Mouse (Mus musculus): ENCODE data around the gene Gm49322. TPM values are rescaled to one million over a fixed set of nuclear protein-coding genes. Genes with fewer than 3 reads are reported as not detected.

Gene Gm49322
- polyA plus RNA-seq, 1 experiment from 2014 or later, result 2.3 TPM

DNA sequence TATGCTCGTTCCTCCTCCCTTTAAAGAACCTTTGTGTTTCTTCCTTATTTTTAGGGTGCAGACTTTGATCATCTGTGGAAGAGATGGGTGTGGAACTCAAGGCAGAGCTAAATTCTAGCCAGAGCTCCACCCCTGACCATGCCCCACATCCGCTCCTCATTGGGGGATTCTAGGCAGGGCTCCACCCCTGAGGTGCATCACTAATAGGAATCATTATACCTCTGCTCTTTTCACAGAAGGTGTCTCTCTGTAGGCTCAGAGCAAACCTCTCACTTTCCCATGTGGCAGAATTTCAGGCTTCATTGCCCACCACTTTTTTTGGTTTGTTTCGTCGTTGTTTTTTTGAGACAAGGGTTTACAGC lies 53.0 kb downstream of the Gm49322 start:
- Histone ChIP-seq H3K9me3 (ENCODE audit: control insufficient read depth) (no peaks in the 10 kb centered on the region), H3K4me1 (replicated peaks; ENCODE audit: control insufficient read depth, insufficient read depth, low read length) (peaks cover 13% of the 10 kb centered on the region; the same call in 1 of the 2 replicates), H3K27me3 (replicated peaks; ENCODE audit: control insufficient read depth, insufficient read depth, low read length) (no peaks in the 10 kb centered on the region), H3K27ac (ENCODE audit: low read depth, low read length) (peak overlapping the region; percentile 9; the same call in 1 of the 2 replicates), H3K4me3 (ENCODE audit: low read depth, low read length) (no peak overlapping the region), H3K9ac (ENCODE audit: low read depth, low read length) (no peak overlapping the region), H3K36me3 (ENCODE audit: control insufficient read depth, insufficient read depth) (no peaks in the 10 kb centered on the region), H3K4me2 (replicated peaks; ENCODE audit: low read depth) (peak overlapping the region; percentile 52)
- no peak; the same call in 1 of the 2 replicates for ATAC-seq
- TF ChIP-seq CTCF (IDR thresholded peaks at IDR 0.05; ENCODE audit: low read depth), result no peak
- WGBS, result 41% methylated on average over 4 of the region's 4 CpGs

- Histone ChIP-seq H3K36me3 (ENCODE audit: control insufficient read depth, insufficient read depth) (no peaks in the 10 kb centered on the region), H3K9ac (ENCODE audit: low read depth, low read length) (no peak overlapping the region), H3K4me1 (replicated peaks; ENCODE audit: control insufficient read depth, insufficient read depth, low read length) (peaks cover 13% of the 10 kb centered on the region; the same call in 1 of the 2 replicates), H3K27me3 (replicated peaks; ENCODE audit: control insufficient read depth, insufficient read depth, low read length) (no peaks in the 10 kb centered on the region), H3K4me3 (ENCODE audit: low read depth, low read length) (0 out of 2 replicates have a peak overlapping the region, but pooled peaks have one; percentile 17), H3K4me2 (replicated peaks; ENCODE audit: low read depth) (peak overlapping the region; percentile 52), H3K9me3 (ENCODE audit: control insufficient read depth) (no peaks in the 10 kb centered on the region), H3K27ac (ENCODE audit: low read depth, low read length) (peak overlapping the region; percentile 9; the same call in 1 of the 2 replicates)
- no peak for ATAC-seq
- 10% methylated on average over 10 of the region's 10 CpGs for WGBS
- TF ChIP-seq CTCF (IDR thresholded peaks at IDR 0.05; ENCODE audit: low read depth), result peak; percentile 78
These were observed 53.4 kb downstream of the Gm49322 start for GRCm38 (mm10) chr10:80659213-80659612.

- H3K27ac ChIP-seq (ENCODE audit: low read depth, low read length), result no peak overlapping the region
- peaks cover 7% of the 10 kb centered on the region; the same call in 1 of the 2 replicates for H3K4me1 ChIP-seq (replicated peaks; ENCODE audit: control insufficient read depth, insufficient read depth, low read length)
- peak; percentile 80 for TF ChIP-seq CTCF (IDR thresholded peaks at IDR 0.05; ENCODE audit: low read depth)
- H3K4me2 ChIP-seq (replicated peaks; ENCODE audit: low read depth), result no peak overlapping the region
- peaks cover 3% of the 10 kb centered on the region; the same call in 1 of the 2 replicates for H3K36me3 ChIP-seq (ENCODE audit: control insufficient read depth, insufficient read depth)
- H3K4me3 ChIP-seq (ENCODE audit: low read depth, low read length), result no peak overlapping the region
- ATAC-seq, result no peak
- H3K9me3 ChIP-seq (ENCODE audit: control insufficient read depth), result no peaks in the 10 kb centered on the region
- H3K27me3 ChIP-seq (replicated peaks; ENCODE audit: control insufficient read depth, insufficient read depth, low read length), result no peaks in the 10 kb centered on the region
- H3K9ac ChIP-seq (ENCODE audit: low read depth, low read length), result no peak overlapping the region
- 39% methylated on average over 5 of the region's 5 CpGs for WGBS
These were observed 55.3 kb downstream of the Gm49322 start for GRCm38 (mm10) chr10:80661149-80661548.

DNA sequence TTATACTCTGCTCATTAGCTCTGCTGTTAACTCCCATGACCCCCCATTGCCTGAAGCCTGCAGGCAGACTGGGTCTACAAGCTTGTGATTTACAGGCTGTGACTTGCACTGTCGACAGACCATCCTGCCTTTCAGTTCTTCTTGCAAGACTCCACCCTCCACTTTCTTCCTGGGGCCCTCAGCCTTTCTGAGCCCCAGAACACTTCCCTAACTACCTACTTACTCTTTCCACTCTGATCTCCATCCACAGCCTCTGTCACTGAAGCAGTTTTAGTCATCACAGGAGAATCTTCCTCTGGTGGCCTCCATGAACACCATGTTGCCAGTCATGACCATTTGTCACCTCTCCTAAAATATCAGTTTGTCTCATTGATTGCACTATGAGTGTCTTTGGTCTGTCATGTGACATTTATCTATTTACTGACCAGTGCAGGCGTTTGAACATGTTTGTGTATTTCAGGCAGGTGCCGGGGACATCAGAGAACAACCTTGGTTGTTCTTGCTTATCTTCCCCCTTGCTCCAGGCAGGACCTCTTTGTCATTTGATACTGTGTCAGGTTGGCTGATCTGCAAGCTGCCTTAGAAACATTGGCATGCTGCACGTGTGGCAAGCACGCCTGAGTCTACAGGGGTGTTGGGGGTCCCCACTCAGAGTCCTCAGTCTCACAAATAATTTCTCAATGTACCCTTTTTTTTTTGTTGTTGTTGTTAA lies 57.8 kb downstream of the Gm49322 start:
- H3K27ac ChIP-seq (ENCODE audit: low read depth, low read length), result peak overlapping the region; percentile 70; the same call in 1 of the 2 replicates
- TF ChIP-seq CTCF (IDR thresholded peaks at IDR 0.05; ENCODE audit: low read depth), result no peak
- H3K9ac ChIP-seq (ENCODE audit: low read depth, low read length), result no peak overlapping the region
- H3K4me2 ChIP-seq (replicated peaks; ENCODE audit: low read depth), result no peak overlapping the region
- H3K27me3 ChIP-seq (replicated peaks; ENCODE audit: control insufficient read depth, insufficient read depth, low read length), result no peaks in the 10 kb centered on the region
- H3K4me1 ChIP-seq (replicated peaks; ENCODE audit: control insufficient read depth, insufficient read depth, low read length), result peaks cover 7% of the 10 kb centered on the region; the same call in 1 of the 2 replicates
- no peak for ATAC-seq
- peaks cover 28% of the 10 kb centered on the region for H3K36me3 ChIP-seq (ENCODE audit: control insufficient read depth, insufficient read depth)
- WGBS, result 27% methylated on average over 5 of the region's 5 CpGs
- H3K4me3 ChIP-seq (ENCODE audit: low read depth, low read length), result no peak overlapping the region
- H3K9me3 ChIP-seq (ENCODE audit: control insufficient read depth), result no peaks in the 10 kb centered on the region

- Histone ChIP-seq H3K27me3 (replicated peaks; ENCODE audit: control insufficient read depth, insufficient read depth, low read length) (no peaks in the 10 kb centered on the region), H3K9me3 (ENCODE audit: control insufficient read depth) (no peaks in the 10 kb centered on the region), H3K4me2 (replicated peaks; ENCODE audit: low read depth) (peak overlapping the region; percentile 55), H3K4me3 (ENCODE audit: low read depth, low read length) (peak overlapping the region; percentile 14; the same call in 1 of the 2 replicates), H3K9ac (ENCODE audit: low read depth, low read length) (no peak overlapping the region), H3K36me3 (ENCODE audit: control insufficient read depth, insufficient read depth) (peaks cover 36% of the 10 kb centered on the region), H3K27ac (ENCODE audit: low read depth, low read length) (peak overlapping the region; percentile 70), H3K4me1 (replicated peaks; ENCODE audit: control insufficient read depth, insufficient read depth, low read length) (peaks cover 4% of the 10 kb centered on the region; the same call in 1 of the 2 replicates)
- ATAC-seq, result peak; percentile 50
- TF ChIP-seq CTCF (IDR thresholded peaks at IDR 0.05; ENCODE audit: low read depth), result 0 out of 2 replicates have a peak, but pooled peaks have one; percentile 6
- WGBS, result 6% methylated on average over 16 of the region's 16 CpGs
These were observed 58.6 kb downstream of the Gm49322 start for GRCm38 (mm10) chr10:80664197-80665015.

GRCm38 (mm10) chr10:80665016-80665380 lies 59.2 kb downstream of the Gm49322 start:
- TF ChIP-seq CTCF (IDR thresholded peaks at IDR 0.05; ENCODE audit: low read depth), result no peak
- H3K4me3 ChIP-seq (ENCODE audit: low read depth, low read length), result peak overlapping the region; percentile 14; the same call in 1 of the 2 replicates
- peak overlapping the region; percentile 70 for H3K27ac ChIP-seq (ENCODE audit: low read depth, low read length)
- no peaks in the 10 kb centered on the region for H3K27me3 ChIP-seq (replicated peaks; ENCODE audit: control insufficient read depth, insufficient read depth, low read length)
- H3K4me1 ChIP-seq (replicated peaks; ENCODE audit: control insufficient read depth, insufficient read depth, low read length), result peaks cover 4% of the 10 kb centered on the region; the same call in 1 of the 2 replicates
- H3K9ac ChIP-seq (ENCODE audit: low read depth, low read length), result no peak overlapping the region
- H3K36me3 ChIP-seq (ENCODE audit: control insufficient read depth, insufficient read depth), result peaks cover 41% of the 10 kb centered on the region
- ATAC-seq, result peak; percentile 46; the same call in 1 of the 2 replicates
- H3K9me3 ChIP-seq (ENCODE audit: control insufficient read depth), result no peaks in the 10 kb centered on the region
- 14% methylated on average over 10 of the region's 10 CpGs for WGBS
- H3K4me2 ChIP-seq (replicated peaks; ENCODE audit: low read depth), result peak overlapping the region; percentile 55

Small RNA genes within 50 kb of the gene (microRNA-seq; reads per million reads assigned to microRNA genes)
- gene Mir6912, result not detected

Other genes with a start within 250 kb of the Gm49322 start
- gene Plk5, start 249.6 kb upstream of the Gm49322 start, polyA plus RNA-seq (2015; fragmentation: Nextera tagmentation; extraction: Ambion mirVana), result 0.09 and 0.20 TPM in 2 replicates
- gene Mex3d, start 218.4 kb upstream of the Gm49322 start, polyA plus RNA-seq (2015; fragmentation: Nextera tagmentation; extraction: Ambion mirVana), result 3.2 and 4.2 TPM in 2 replicates
- 48.0 and 51.0 TPM in 2 replicates for gene Mbd3, start 206.5 kb upstream of the Gm49322 start, polyA plus RNA-seq (2015; fragmentation: Nextera tagmentation; extraction: Ambion mirVana)
- 1,032 and 1,082 TPM in 2 replicates for gene Uqcr11, start 199.2 kb upstream of the Gm49322 start, polyA plus RNA-seq (2015; fragmentation: Nextera tagmentation; extraction: Ambion mirVana)
- gene Tcf3, start 172.4 kb upstream of the Gm49322 start, polyA plus RNA-seq (2015; fragmentation: Nextera tagmentation; extraction: Ambion mirVana), result 34.1 and 34.5 TPM in 2 replicates
- 0.05 and 0.09 TPM in 2 replicates for gene Onecut3, start 111.2 kb upstream of the Gm49322 start, polyA plus RNA-seq (2015; fragmentation: Nextera tagmentation; extraction: Ambion mirVana)
- 0.03 TPM in 2 replicates for gene Atp8b3, start 66.9 kb upstream of the Gm49322 start, polyA plus RNA-seq (2015; fragmentation: Nextera tagmentation; extraction: Ambion mirVana)
- gene Rexo1, start 44.5 kb upstream of the Gm49322 start, polyA plus RNA-seq (2015; fragmentation: Nextera tagmentation; extraction: Ambion mirVana), result 9.1 and 10.1 TPM in 2 replicates
- gene Klf16, start 28.7 kb upstream of the Gm49322 start, polyA plus RNA-seq (2015; fragmentation: Nextera tagmentation; extraction: Ambion mirVana), result 4.8 and 5.3 TPM in 2 replicates
- 116 and 117 TPM in 2 replicates for gene Abhd17a, start 15.7 kb upstream of the Gm49322 start, polyA plus RNA-seq (2015; fragmentation: Nextera tagmentation; extraction: Ambion mirVana)
- gene Scamp4, start 3.1 kb upstream of the Gm49322 start, polyA plus RNA-seq (2015; fragmentation: Nextera tagmentation; extraction: Ambion mirVana), result 86.5 and 88.5 TPM in 2 replicates
- gene Adat3, start 3.1 kb upstream of the Gm49322 start, polyA plus RNA-seq (2015; fragmentation: Nextera tagmentation; extraction: Ambion mirVana), result 5.4 and 6.6 TPM in 2 replicates
- gene Csnk1g2, start 16.8 kb downstream of the Gm49322 start, polyA plus RNA-seq (2015; fragmentation: Nextera tagmentation; extraction: Ambion mirVana), result 97.5 and 99.2 TPM in 2 replicates
- 21.5 and 23.5 TPM in 2 replicates for gene Btbd2, start 51.0 kb downstream of the Gm49322 start, polyA plus RNA-seq (2015; fragmentation: Nextera tagmentation; extraction: Ambion mirVana)
- gene Mknk2, start 72.1 kb downstream of the Gm49322 start, polyA plus RNA-seq (2015; fragmentation: Nextera tagmentation; extraction: Ambion mirVana), result 38.4 and 38.6 TPM in 2 replicates
- 14.4 and 15.4 TPM in 2 replicates for gene Mob3a, start 96.0 kb downstream of the Gm49322 start, polyA plus RNA-seq (2015; fragmentation: Nextera tagmentation; extraction: Ambion mirVana)
- 12.2 and 14.4 TPM in 2 replicates for gene Izumo4, start 96.2 kb downstream of the Gm49322 start, polyA plus RNA-seq (2015; fragmentation: Nextera tagmentation; extraction: Ambion mirVana)
- 41.3 and 49.5 TPM in 2 replicates for gene Ap3d1, start 136.2 kb downstream of the Gm49322 start, polyA plus RNA-seq (2015; fragmentation: Nextera tagmentation; extraction: Ambion mirVana)
- gene Dot1l, start 149.2 kb downstream of the Gm49322 start, polyA plus RNA-seq (2015; fragmentation: Nextera tagmentation; extraction: Ambion mirVana), result 6.2 and 7.6 TPM in 2 replicates
- gene Sf3a2, start 192.2 kb downstream of the Gm49322 start, polyA plus RNA-seq (2015; fragmentation: Nextera tagmentation; extraction: Ambion mirVana), result 35.5 and 39.0 TPM in 2 replicates
- gene Plekhj1, start 192.6 kb downstream of the Gm49322 start, polyA plus RNA-seq (2015; fragmentation: Nextera tagmentation; extraction: Ambion mirVana), result 60.9 and 61.8 TPM in 2 replicates
- not detected in 2 replicates for gene Amh, start 199.2 kb downstream of the Gm49322 start, polyA plus RNA-seq (2015; fragmentation: Nextera tagmentation; extraction: Ambion mirVana)
- gene Jsrp1, start 207.5 kb downstream of the Gm49322 start, polyA plus RNA-seq (2015; fragmentation: Nextera tagmentation; extraction: Ambion mirVana), result 0.35 and 0.42 TPM in 2 replicates
- gene Oaz1, start 220.6 kb downstream of the Gm49322 start, polyA plus RNA-seq (2015; fragmentation: Nextera tagmentation; extraction: Ambion mirVana), result 1,008 and 1,019 TPM in 2 replicates
- 0.04 TPM in 1 of 2 replicates, not detected in the other for gene Lingo3, start 238.0 kb downstream of the Gm49322 start, polyA plus RNA-seq (2015; fragmentation: Nextera tagmentation; extraction: Ambion mirVana)
- gene Lsm7, start 249.2 kb downstream of the Gm49322 start, polyA plus RNA-seq (2015; fragmentation: Nextera tagmentation; extraction: Ambion mirVana), result 129 and 130 TPM in 2 replicates
- gene Sppl2b, start 249.3 kb downstream of the Gm49322 start, polyA plus RNA-seq (2015; fragmentation: Nextera tagmentation; extraction: Ambion mirVana), result 12.9 and 13.4 TPM in 2 replicates